Mouse (Mus musculus): ENCODE data around the gene Aurkaip1.

GRCm38 (mm10) chr4:155856881-155857280, 25.8 kb downstream of the Aurkaip1 start:
- TF ChIP-seq CTCF (IDR thresholded peaks at IDR 0.05) = no peak
- no peak for TF ChIP-seq POLR2A (IDR thresholded peaks at IDR 0.05; ENCODE audit: insufficient read depth, low read depth, low read length)
